Mouse (Mus musculus): Measurements from ENCODE around the gene Gm4177.
"Not testable (repeated sequence)": the region's sequence is repeated elsewhere in the genome, so short reads cannot be mapped to it uniquely, and the experiment has no call there.

Gene Gm4177

GRCm38 (mm10) chr7:21796628-21797027 lies at the start of gene Gm4177:
TSS of gene Gm4177 (minus strand) at chr7:21796728.
- DNase-seq (ENCODE audit: low spot score in 2 of 2), result not testable (repeated sequence)

GRCm38 (mm10) chr7:21844167-21844566 lies 47.6 kb upstream of the Gm4177 start, which contains the start of gene Gm5725:
TSS of gene Gm5725 (minus strand) at chr7:21844267.
- DNase-seq (ENCODE audit: low spot score in 2 of 2), result not testable (repeated sequence)

GRCm38 (mm10) chr7:21832051-21832450 lies 35.5 kb upstream of the Gm4177 start, which contains the start of gene Vmn1r135:
TSS of gene Vmn1r135 (plus strand) at chr7:21832351.
- DNase-seq (ENCODE audit: low spot score in 2 of 2), result not testable (repeated sequence)

GRCm38 (mm10) chr7:21761375-21761774 lies 35.2 kb downstream of the Gm4177 start, which contains the start of gene Gm4175:
TSS of gene Gm4175 (minus strand) at chr7:21761475.
- DNase-seq (ENCODE audit: low spot score in 2 of 2), result not testable (repeated sequence)
